Mouse (Mus musculus): ENCODE results near the gene Med17.

- TF ChIP-seq POLR2A (IDR thresholded peaks at IDR 0.05; ENCODE audit: extremely low read depth, insufficient read depth, low read length) (no peak), CTCF (IDR thresholded peaks at IDR 0.05; ENCODE audit: extremely low read depth, insufficient read depth, low read length) (no peak)
Observed at GRCm38 (mm10) chr9:15288402-15288801, 8.7 kb upstream of the Med17 start.
